Mouse (Mus musculus) lung, embryonic 14.5 days (tissue): ENCODE results near the gene Nrg3. TPM values are rescaled to one million over a fixed set of nuclear protein-coding genes. Genes with fewer than 3 reads are reported as not detected.

ENCODE experiments used
- ATAC-seq: fragments of 200-750 bp; cut with Nextera tagmentation; 2 replicates; pipeline ENCODE4 v1.8.0; 2017; ENCODE audit warnings: mild to moderate bottlenecking, moderate TSS enrichment, moderate library complexity; ENCODE audit not compliant: insufficient read depth
- DNase-seq: peaks from one replicate; pipeline ENCODE4 v3.0.0-alpha.2; 2015
- H3K27ac ChIP-seq: fragments of 300-500 bp; sonication (generic); 2 replicates; pipeline ENCODE4 v1.5.1; 2014; ENCODE audit warnings: low read depth, mild to moderate bottlenecking, moderate library complexity
- H3K27me3 ChIP-seq: fragments of 300-500 bp; sonication (generic); 2 replicates; pipeline ENCODE4 v1.6.1; 2014; ENCODE audit warnings: low read length, control low read depth; ENCODE audit not compliant: insufficient read depth
- H3K36me3 ChIP-seq: fragments of 300-500 bp; sonication (generic); 2 replicates; pipeline ENCODE4 v1.6.1; 2014; ENCODE audit warnings: control low read depth; ENCODE audit not compliant: insufficient read depth
- H3K4me1 ChIP-seq: fragments of 300-500 bp; sonication (generic); 2 replicates; pipeline ENCODE4 v1.6.1; 2014; ENCODE audit warnings: antibody characterized with exemption, control low read depth; ENCODE audit not compliant: insufficient read depth
- H3K4me2 ChIP-seq: fragments of 300-500 bp; sonication (generic); 2 replicates; pipeline ENCODE4 v1.6.1; 2014; ENCODE audit warnings: mild to moderate bottlenecking
- H3K4me3 ChIP-seq: fragments of 300-500 bp; sonication (generic); 2 replicates; pipeline ENCODE4 v1.5.1; 2014; ENCODE audit warnings: low read depth, low read length
- H3K9ac ChIP-seq: fragments of 300-500 bp; sonication (generic); 2 replicates; pipeline ENCODE4 v1.6.1; 2014
- H3K9me3 ChIP-seq: fragments of 300-500 bp; sonication (generic); 2 replicates; pipeline ENCODE4 v1.6.1; 2016; ENCODE audit warnings: low read depth, low read length, control low read depth
- CTCF ChIP-seq: IDR thresholded peaks from 2 replicates; pipeline ENCODE4 v1.5.1; 2016; ENCODE audit warnings: antibody characterized with exemption, low read depth
- WGBS: fragments of 180-500 bp; shearing (Covaris S2); extraction: QIAGEN DNeasy Blood & Tissue Kit; methylation state at CpG from one replicate; pipeline ENCODE4 v1.1.7; 2014; 5-methylcytosine and 5-hydroxymethylcytosine counted together
- polyA plus RNA-seq: library from polyadenylated mRNA; unstranded; fragments of >200 nt; fragmentation: Nextera tagmentation; extraction: Ambion mirVana; gene quantifications from 2 replicates; pipeline ENCODE4 v1.2.1, GENCODE M21; 2014

Gene Nrg3
- 0.08 TPM in 1 of 2 replicates, not detected in the other for polyA plus RNA-seq

DNA sequence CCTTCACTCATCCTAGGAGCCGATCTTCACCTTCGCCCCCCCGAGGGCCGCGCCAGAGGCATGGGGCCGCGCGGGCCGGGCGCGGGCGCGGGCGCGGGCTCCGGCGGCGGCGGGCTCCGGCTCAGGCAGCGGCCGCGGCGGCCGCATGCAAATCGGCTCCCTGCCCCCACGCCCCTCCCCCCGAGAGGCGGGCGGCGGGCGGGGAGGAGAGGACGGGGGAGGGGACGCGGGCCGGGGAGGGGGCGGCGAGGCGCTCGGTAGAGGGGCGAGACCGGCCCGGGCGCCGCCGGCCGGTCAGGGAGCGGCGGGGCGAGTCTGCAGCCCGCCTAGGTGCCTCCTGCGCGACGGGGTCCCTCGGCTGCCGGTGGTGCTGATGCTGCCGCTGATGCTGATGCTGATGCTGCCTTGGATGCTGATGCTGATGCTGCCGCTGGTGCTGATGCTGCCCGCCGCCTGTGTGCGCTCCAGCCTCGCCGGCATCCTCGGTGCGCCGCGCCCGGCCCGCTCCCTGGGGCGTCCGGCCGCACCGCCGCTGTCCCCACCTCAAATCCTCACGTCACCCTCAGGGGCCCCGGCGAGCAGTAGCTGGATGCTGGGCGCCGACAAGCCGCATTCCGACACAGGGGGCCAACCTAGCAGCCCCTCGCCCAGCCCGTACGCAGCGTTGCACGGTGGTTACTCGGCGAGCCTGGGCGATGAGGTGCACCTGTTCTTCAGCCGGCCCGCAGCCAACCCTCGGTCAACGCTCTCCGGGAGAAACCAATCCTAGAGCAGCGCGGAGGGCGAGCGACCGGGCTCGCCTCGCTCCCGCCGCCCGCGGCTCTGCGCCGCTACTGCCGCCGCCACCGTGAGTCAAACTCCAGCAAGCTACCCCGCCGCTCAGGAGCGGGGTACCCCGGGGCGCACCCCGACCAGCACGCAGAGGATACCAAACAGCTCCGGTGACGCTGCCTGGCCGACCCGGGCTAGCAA is at the start of gene Nrg3:
Gene Nrg3 (minus strand): TSS at position 299 of the 972 bp plus-strand sequence.
- 1% methylated on average over 81 of the region's 121 CpGs for WGBS
- peak within 1 kb of the TSS; percentile 16; the same call in 1 of the 2 replicates for H3K9ac ChIP-seq
- peak within 1 kb of the TSS; percentile 43 for H3K4me3 ChIP-seq
- no peaks in the 10 kb centered on the region for H3K4me1 ChIP-seq
- peaks cover 58% of the 10 kb centered on the region for H3K27me3 ChIP-seq
- no peaks in the 10 kb centered on the region for H3K36me3 ChIP-seq
- no peaks in the 10 kb centered on the region for H3K9me3 ChIP-seq
- ATAC-seq, result peak; percentile 87
- TF ChIP-seq CTCF, result 0 out of 2 replicates have a peak, but pooled peaks have one; percentile 6
- H3K27ac ChIP-seq, result no peak within 1 kb of the TSS
- peak; percentile 58 for DNase-seq
- peak within 1 kb of the TSS; percentile 78 for H3K4me2 ChIP-seq

DNA sequence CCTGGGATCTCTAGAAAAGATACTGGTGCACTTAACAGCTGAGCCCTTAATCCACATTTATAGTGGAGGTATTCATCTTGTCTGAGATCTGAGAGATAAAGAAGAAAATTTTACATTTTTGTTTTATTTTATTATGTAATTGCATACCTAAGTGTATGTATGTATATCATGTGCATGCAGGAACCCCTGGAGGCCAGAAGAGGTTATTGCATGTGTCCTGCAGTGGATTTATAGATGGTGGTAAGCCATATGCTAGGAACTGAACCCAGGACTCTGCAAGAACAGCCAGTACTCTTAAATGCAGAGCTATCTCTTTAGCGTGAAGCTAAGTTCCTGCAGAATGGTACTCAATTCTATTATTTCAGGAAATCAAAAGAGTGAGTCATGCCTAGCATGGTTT is 36.1 kb upstream of the Nrg3 start:
- H3K4me1 ChIP-seq, result no peaks in the 10 kb centered on the region
- DNase-seq (no peak), ATAC-seq (no peak)
- WGBS, result 91% methylated on average over 1 of the region's 1 CpGs
- 0 out of 2 replicates have a peak, but pooled peaks have one; percentile 11 for TF ChIP-seq CTCF
- no peak overlapping the region for H3K4me2 ChIP-seq
- H3K27me3 ChIP-seq, result no peaks in the 10 kb centered on the region
- H3K36me3 ChIP-seq, result no peaks in the 10 kb centered on the region
- H3K27ac ChIP-seq, result no peak overlapping the region
- H3K4me3 ChIP-seq, result no peak overlapping the region
- H3K9me3 ChIP-seq, result no peaks in the 10 kb centered on the region
- no peak overlapping the region for H3K9ac ChIP-seq

DNA sequence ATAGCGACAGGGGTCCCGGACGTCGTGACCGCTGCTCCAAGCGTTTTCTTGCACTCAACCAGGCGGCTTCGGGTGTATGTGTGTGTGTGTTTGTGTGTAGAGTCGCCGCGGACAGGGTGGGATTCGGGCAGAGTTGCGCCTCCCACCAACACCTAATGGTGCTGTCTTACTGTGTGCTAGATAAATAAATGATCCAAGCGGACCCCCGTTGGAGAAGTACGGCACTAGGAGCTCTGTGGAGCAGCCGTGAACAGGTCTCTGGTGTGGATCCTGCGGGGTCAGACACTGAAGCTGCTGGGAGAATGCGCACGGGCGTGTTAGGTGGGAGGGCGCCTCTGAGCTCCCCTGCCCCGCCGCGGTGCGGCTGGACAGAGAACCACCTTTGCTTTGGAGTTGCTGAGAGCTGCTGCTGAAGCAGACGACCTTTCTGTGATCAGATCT is 903 bp upstream of the Nrg3 start:
- H3K4me1 ChIP-seq, result no peaks in the 10 kb centered on the region
- H3K27me3 ChIP-seq, result peaks cover 58% of the 10 kb centered on the region
- no peak overlapping the region for H3K27ac ChIP-seq
- WGBS, result 2% methylated on average over 27 of the region's 27 CpGs
- peak overlapping the region; percentile 78 for H3K4me2 ChIP-seq
- DNase-seq (no peak), ATAC-seq (no peak; the same call in 1 of the 2 replicates)
- H3K9me3 ChIP-seq, result no peaks in the 10 kb centered on the region
- no peaks in the 10 kb centered on the region for H3K36me3 ChIP-seq
- no peak for TF ChIP-seq CTCF
- peak overlapping the region; percentile 43; the same call in 1 of the 2 replicates for H3K4me3 ChIP-seq
- no peak overlapping the region for H3K9ac ChIP-seq

DNA sequence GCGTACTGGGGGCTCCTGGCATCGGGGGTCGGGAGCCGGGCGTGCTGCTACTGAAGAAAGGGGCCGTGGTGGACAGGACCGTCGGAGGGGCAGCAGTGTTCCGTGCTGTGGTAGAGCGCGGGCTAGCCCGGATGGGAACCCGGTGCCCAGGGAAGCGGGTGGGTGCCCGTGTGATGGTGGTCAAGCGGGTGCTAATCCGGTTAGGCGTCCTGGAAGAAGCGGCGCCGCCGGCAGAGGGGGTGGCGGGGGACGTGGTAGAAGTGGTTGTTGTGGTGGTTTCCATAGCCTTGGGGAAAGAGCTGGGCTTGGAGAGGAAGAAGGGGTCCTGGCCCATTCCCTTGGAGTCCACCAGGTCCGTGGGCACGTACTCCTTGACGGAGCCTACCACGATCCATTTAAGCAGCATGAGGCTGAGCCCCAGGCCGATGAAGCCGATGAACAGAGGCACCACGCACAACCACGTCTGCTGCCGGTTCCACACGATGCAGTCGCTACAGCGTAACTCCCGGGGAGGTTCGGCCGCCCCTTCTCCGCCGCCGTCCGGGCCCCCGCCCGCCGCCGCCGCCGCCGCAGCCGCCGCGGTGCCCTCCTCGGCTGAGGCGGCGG is 639 bp downstream of the Nrg3 start:
- Histone ChIP-seq H3K27ac (no peak overlapping the region), H3K9me3 (no peaks in the 10 kb centered on the region), H3K27me3 (peaks cover 58% of the 10 kb centered on the region), H3K4me3 (peak overlapping the region; percentile 43), H3K36me3 (no peaks in the 10 kb centered on the region), H3K4me1 (no peaks in the 10 kb centered on the region), H3K4me2 (peak overlapping the region; percentile 78), H3K9ac (peak overlapping the region; percentile 16; the same call in 1 of the 2 replicates)
- TF ChIP-seq CTCF, result no peak
- WGBS, result 5% methylated on average over 37 of the region's 56 CpGs
- DNase-seq, result no peak
- ATAC-seq, result 0 out of 2 replicates have a peak, but pooled peaks have one; percentile 31

DNA sequence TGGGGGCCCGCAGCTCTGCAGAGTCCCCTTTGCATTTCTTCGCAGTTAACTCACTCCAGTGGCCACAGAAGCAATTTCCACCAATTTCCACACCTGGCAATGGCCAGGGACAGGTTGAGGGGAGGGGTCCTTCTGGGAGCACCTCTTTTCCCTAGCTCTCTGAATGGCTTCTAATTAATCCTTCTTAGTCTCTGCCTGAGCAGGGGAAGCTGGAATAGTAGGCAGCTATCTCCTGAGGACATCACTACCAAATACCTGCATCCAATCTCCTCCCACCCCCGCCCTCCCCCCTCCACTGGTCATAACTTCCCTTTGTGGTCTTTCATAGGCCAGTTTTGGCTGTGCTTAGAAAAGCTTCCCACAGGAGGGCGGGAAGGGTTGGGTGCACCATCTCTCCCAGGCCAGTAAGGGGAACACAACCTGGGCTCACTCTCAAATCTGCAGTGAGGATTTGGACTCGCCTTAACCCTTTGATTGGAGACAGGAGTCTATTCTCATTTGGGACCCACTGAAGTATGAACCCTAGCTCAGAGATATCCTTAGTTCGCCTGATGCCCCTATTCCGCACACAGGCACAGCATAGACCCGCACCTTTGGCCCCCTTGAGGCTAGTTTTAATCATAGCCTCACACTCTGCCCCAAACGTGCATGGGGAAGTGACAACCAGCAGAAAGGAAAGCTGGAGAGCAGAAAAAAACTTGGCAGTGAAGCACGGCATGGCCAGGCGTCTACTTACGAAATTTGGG is 1.5 kb downstream of the Nrg3 start:
- H3K9me3 ChIP-seq, result no peaks in the 10 kb centered on the region
- no peaks in the 10 kb centered on the region for H3K36me3 ChIP-seq
- DNase-seq (no peak), ATAC-seq (no peak)
- no peak overlapping the region; the same call in 1 of the 2 replicates for H3K4me3 ChIP-seq
- 7% methylated on average over 12 of the region's 12 CpGs for WGBS
- peaks cover 58% of the 10 kb centered on the region for H3K27me3 ChIP-seq
- no peak overlapping the region for H3K9ac ChIP-seq
- no peak overlapping the region for H3K4me2 ChIP-seq
- no peak overlapping the region for H3K27ac ChIP-seq
- TF ChIP-seq CTCF, result no peak
- no peaks in the 10 kb centered on the region for H3K4me1 ChIP-seq

DNA sequence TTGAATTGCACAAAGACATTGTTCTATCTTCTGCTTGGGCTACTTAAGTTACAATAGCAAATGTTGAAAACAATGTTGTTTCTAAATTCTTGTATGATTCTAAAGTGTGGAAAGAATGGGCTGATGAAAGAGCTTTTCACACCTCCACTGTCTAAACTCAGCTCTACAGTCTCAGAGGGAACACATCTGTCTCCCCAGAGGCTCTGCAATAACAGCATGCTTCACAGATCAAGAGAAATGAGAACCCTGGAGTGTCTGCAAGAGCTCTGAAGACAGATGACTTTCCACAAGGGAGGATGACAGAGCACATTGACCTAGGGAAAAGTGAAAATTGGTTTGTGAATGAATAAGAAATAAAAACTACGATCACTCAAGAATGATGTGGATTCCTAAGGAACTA is 27.4 kb downstream of the Nrg3 start:
- ATAC-seq (no peak), DNase-seq (no peak)
- Histone ChIP-seq H3K36me3 (no peaks in the 10 kb centered on the region), H3K27me3 (no peaks in the 10 kb centered on the region), H3K4me1 (no peaks in the 10 kb centered on the region), H3K9me3 (no peaks in the 10 kb centered on the region), H3K9ac (no peak overlapping the region), H3K4me3 (no peak overlapping the region), H3K27ac (no peak overlapping the region), H3K4me2 (no peak overlapping the region)
- WGBS, result 66% methylated on average over 1 of the region's 1 CpGs
- no peak for TF ChIP-seq CTCF
